Mouse (Mus musculus) C2C12 (cell line): ENCODE data around the gene Gucy2g.

Source experiments
- CEBPB ChIP-seq: IDR thresholded peaks from one replicate; pipeline ENCODE4 v1.6.1; 2011; ENCODE audit warnings: low read depth, mild to moderate bottlenecking, control low read depth, moderate library complexity
- CTCF ChIP-seq: IDR thresholded peaks from one replicate; pipeline ENCODE4 v1.5.1; 2011; ENCODE audit not compliant: control insufficient read depth, insufficient read depth, insufficient read length
- MAX ChIP-seq: IDR thresholded peaks from one replicate; pipeline ENCODE4 v1.6.1; 2011; ENCODE audit warnings: mild to moderate bottlenecking, control low read depth
- MYOD1 ChIP-seq: IDR thresholded peaks from one replicate; pipeline ENCODE4 v1.6.1; 2011; ENCODE audit warnings: low read depth; ENCODE audit not compliant: control insufficient read depth, insufficient read length
- USF1 ChIP-seq: IDR thresholded peaks from one replicate; pipeline ENCODE4 v1.6.1; 2011; ENCODE audit warnings: low read depth, mild to moderate bottlenecking, control low read depth, moderate library complexity

DNA sequence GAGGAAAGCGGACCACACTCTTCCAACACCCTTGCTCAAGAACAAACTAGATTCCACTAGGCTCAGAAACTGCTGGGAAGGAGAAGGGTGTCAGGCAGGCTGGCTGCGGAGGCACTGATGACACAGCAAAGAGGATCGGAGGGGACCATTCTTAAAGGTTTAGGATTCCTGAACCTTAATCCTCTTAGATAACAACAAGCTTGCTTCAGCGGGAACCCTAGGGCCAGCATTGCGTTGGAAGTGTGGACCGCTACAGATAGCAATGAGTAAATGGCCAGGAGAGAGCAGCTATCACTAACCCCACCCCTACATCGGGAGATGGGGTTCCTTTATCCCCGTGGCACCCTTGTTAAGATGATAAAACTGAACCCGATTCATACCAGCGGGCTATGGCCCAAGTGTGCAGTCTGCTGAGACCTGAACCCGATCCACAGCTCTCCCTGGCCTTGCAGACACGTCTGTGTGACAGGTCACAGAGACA, 22.3 kb downstream of the Gucy2g start:
- TF ChIP-seq CTCF (no peak), MYOD1 (no peak), USF1 (no peak), CEBPB (no peak), MAX (no peak)
